Mouse (Mus musculus) thymus, postnatal 10 days (tissue): Measurements from ENCODE around the gene Kcnn4.
"Not testable (repeated sequence)": the region's sequence is repeated elsewhere in the genome, so short reads cannot be mapped to it uniquely, and the experiment has no call there.

Experiments used
- DNase-seq, 2 experiments: peaks; one replicate each; pipeline ENCODE4 v3.0.0; 2021; ENCODE audit warnings: low spot score in 2 of 2

The Kcnn4 gene

GRCm38 (mm10) chr7:24391687-24392086 is 21.6 kb downstream of the Kcnn4 start:
- no peak for DNase-seq

- DNase-seq = no peak
Measured at GRCm38 (mm10) chr7:24394054-24394453, 24.0 kb downstream of the Kcnn4 start.

DNA sequence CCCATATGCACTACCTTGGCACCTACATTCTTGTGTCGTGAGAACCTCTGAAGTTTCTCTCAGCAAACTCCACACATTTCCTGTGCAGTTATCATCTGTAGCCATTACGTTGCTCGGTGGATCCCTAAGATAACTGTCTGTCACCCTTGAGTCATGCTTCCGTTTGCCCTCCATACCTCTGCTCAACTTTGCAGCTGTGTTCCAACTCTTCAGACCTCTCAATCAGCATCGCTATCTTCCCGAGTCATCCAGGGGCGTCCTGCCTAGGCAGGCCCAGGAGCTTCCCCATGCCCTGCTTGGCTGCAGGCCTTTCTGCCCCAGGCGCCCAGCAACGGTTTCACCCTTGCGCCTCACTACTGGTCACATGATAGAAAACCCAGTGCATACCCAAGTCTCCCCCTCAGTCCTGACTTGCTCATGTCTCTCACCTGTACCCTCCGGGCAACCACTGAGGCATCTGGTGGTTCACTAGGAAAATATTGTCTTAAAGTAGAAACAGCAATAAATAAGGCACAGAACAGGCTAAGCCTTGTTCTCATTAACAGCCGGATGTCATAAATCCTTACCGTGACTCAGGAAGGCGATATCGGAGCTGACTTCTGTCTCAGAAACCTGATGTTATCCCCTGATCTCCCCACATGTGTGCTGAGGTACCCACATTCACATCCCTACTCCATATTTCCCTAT is 24.6 kb downstream of the Kcnn4 start:
- peak; percentile 56 to 62 for DNase-seq

GRCm38 (mm10) chr7:24396832-24397231 is 26.8 kb downstream of the Kcnn4 start:
- no peak for DNase-seq

GRCm38 (mm10) chr7:24398364-24398913 is 28.4 kb downstream of the Kcnn4 start:
- DNase-seq = no peak

GRCm38 (mm10) chr7:24399256-24400081 is 29.4 kb downstream of the Kcnn4 start, which contains the start of gene Smg9:
Gene Smg9, plus strand, starts transcription at chr7:24399619.
- DNase-seq = peak; percentile 95 to 98

DNA sequence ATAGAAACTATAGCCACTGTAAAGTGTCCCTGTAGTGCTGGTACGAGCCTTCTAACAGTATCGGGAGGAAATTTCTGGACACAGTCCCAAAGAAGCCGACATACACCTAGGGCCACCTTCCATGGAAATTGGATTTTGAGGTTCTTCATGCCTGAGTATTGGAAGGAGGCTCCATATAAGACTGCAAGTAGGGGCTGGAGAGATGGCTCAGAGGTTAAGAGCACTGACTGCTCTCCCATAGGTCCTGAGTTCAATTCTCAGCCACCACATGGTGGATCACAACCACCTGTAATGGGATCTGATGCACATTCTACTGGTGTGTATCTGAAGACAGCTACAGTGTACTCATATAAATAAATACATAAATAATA is 30.0 kb downstream of the Kcnn4 start:
- no peak for DNase-seq

DNA sequence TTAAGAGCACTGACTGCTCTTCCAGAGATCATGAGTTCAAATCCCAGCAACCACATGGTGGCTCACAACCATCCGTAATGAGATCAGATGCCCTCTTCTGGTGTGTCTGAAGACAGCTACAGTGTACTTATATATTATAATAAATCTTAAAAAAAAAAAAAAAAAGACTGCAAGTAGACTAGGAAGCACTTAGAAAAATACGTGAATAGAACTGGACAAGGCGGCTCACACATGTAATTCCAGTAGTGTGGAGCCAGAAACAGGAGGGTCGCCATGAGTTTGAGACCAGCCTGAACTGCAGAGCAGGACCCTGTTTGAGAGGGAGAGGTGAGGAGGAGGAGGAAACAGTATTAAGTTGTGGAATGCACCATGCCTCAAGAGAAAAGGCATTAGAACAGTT is 30.4 kb downstream of the Kcnn4 start:
- not testable (repeated sequence) for DNase-seq

DNA sequence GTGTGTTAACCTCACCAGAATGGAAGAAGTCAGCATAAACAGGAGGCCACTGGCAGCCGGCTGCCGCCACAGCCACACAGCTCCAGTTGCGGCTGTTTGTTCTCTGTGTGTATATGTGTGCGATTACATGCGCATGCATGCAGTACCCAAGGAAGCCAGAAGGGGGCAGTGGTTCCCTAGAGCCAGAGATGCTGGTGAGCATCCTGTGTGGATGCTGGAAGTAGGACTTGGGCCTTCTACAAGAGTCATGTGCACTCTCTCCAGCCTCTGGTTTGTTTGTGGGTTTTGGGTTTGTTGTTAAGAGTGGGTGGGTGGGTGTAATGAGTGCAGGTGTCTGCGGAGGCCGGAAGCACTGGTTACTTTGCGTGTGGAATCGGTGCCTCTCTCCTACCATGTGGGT is 32.8 kb downstream of the Kcnn4 start:
- DNase-seq = no peak

DNA sequence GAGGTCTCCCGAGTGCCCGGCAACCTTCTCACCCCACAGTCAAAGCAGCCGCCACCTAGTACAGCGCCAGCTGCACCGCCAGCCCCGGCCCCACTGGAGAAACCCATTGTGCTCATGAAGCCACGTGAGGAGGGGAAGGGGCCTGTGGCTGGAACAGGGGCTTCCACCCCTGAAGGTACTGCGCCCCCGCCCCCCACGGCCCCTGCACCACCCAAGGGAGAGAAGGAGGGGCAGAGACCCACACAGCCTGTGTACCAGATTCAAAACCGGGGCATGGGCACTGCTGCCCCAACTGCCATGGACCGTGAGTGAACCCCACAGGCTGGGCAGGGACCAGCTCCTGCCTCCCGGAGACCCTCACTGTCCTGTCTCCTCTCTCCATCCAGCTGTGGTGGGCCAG is 35.6 kb downstream of the Kcnn4 start:
- no peak for DNase-seq

DNA sequence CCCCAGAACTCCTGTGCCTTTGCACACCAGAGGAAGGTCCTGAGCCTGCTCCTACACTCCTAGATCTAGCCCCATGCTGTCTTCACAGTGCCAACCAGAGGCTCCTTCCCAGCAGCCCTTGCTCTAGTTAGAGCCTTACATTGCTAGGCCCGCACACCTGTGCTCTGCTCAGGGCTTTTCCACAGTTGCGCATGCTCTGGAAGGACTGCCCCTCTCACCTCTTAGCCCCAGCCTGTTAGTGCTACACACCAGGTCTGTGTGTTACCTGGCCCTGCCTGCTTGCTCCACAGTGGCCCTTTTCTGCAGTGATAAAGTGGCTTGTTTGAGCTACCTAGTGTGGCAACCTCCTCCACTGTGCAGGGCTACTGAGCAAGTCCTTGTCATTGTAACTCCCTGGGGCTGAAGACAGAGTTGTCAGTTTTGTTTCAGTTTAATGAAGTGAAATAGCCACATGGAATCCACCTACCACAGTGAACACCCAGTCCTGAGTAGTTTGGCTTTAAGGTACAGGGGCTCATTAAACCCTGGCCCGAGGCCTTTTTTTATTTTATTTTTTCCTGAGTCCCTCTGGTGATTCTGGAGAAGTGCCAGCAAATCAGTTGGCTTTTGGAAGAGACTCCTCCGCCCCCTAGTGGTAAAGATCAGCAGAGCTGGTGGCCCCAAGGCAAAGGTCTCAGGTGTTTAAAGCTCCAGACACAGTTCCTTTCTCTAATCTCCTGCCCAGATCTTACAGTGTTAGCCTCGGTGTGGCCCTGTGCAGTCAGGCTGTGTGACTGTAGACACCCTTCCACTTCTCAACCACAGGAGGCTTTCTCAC is 36.7 kb downstream of the Kcnn4 start:
- DNase-seq = peak; percentile 34 to 82

GRCm38 (mm10) chr7:24408186-24408585 is 38.1 kb downstream of the Kcnn4 start:
- no peak for DNase-seq

GRCm38 (mm10) chr7:24410123-24410522 is 40.1 kb downstream of the Kcnn4 start:
- no peak for DNase-seq

GRCm38 (mm10) chr7:24410831-24411230 is 40.8 kb downstream of the Kcnn4 start:
- no peak for DNase-seq

DNA sequence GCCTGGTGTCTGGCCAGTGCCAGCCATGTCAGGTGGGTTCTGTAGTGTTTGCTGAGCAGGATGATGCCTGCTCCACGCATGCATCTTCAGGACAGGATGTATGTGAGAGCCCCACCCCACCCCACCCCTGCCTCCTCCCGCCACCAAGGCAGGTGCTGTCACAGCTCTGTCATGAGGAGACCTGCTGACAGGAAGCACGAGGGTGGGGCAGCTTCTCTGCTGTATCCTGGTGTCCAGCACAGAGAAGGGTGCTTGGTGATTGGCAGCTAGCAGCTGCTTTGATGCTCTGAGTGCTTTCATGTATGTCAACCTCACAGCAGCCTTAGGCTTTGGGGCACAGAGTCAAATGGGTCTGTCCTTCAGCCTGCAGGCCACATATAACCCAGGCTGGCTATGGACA is 43.6 kb downstream of the Kcnn4 start:
- DNase-seq = peak; percentile 55 to 66

- no peak for DNase-seq
Measured at GRCm38 (mm10) chr7:24415261-24415660, 45.2 kb downstream of the Kcnn4 start.

DNA sequence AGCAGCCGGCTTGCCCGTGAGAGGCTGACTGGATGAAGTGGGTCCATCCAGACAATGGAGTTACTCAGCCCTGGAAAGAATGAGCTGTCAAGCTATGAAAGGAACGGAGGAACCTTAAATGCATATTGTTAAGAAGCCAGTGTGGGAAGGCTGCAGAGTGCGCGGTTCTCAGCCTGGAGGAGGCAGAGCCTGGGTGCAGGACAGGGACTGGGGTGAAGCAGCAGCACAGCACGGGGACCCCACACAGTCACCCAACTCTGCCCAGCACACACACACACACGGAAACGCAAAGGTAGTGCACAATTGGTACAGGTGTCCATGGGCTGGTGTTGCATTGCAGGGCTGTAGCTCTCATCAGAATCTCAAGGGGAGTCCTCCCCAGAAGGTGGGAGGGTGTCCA is 49.5 kb downstream of the Kcnn4 start:
- no peak for DNase-seq

- no peak for DNase-seq
Measured at GRCm38 (mm10) chr7:24421648-24422047, 51.6 kb downstream of the Kcnn4 start.

- DNase-seq = no peak
Measured at GRCm38 (mm10) chr7:24422251-24422650, 52.2 kb downstream of the Kcnn4 start.

GRCm38 (mm10) chr7:24423107-24423763 is 53.2 kb downstream of the Kcnn4 start:
- DNase-seq = no peak

DNA sequence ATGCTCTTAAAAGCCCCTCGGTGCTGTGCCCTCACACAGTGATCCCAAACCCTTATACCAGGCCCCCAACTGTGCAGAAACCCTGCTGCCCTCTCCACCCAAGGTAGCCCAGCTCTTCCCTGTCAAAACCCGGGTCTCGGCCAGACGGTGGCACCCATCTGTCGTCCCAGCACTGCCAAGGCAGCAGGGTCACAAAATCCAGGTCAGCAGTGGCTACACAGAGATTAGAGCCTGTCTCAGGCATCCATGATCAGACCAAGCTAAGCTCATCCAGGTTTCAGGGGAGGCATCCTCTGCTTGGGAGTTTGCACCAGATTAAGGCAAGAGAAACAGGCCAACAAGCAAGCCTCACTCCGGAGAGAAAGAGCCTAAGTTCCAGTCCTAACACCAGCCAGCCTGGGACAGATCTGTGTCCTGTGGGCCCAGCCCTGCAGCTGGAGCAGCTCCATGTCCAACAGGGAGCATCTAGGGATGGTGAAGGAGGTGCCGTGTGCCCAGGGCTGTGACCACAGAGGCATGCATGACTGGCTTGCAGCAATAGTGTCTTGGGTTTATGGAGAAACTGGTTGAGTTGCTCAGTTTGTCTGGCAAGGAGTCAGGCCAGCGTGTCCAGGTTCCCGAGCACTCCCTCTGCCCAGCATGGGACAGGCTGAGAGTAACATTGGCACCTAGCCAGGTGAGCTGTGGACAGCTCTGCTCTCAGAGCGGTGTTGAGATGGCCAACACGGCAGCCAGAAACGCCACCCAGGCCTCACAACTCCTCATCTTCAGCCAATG is 54.1 kb downstream of the Kcnn4 start:
- DNase-seq = no peak
